Mouse (Mus musculus) forebrain, embryonic 11.5 days (tissue): ENCODE data around the gene Il33. TPM values are rescaled to one million over a fixed set of nuclear protein-coding genes. Genes with fewer than 3 reads are reported as not detected.

Source experiments
- ATAC-seq: fragments of 200-750 bp; cut with Nextera tagmentation; replicated peaks from 2 replicates; pipeline ENCODE4 v1.8.0; 2017; ENCODE audit warnings: moderate TSS enrichment; ENCODE audit not compliant: low FRiP score
- DNase-seq: peaks from one replicate; pipeline ENCODE4 v3.0.0-alpha.2; 2017; ENCODE audit warnings: low spot score
- H3K27ac ChIP-seq: fragments of 300-500 bp; sonication (generic); 2 replicates; pipeline ENCODE4 v1.5.1; 2014; ENCODE audit warnings: low read depth, low read length
- H3K27me3 ChIP-seq: fragments of 300-500 bp; sonication (generic); 2 replicates; pipeline ENCODE4 v1.6.1; 2014; ENCODE audit warnings: mild to moderate bottlenecking, low read length, mixed read lengths; ENCODE audit not compliant: control insufficient read depth, insufficient read depth
- H3K36me3 ChIP-seq: fragments of 300-500 bp; sonication (generic); 2 replicates; pipeline ENCODE4 v1.6.1; 2014; ENCODE audit warnings: mild to moderate bottlenecking, low read length, moderate library complexity, mixed read lengths; ENCODE audit not compliant: control insufficient read depth, insufficient read depth
- H3K4me1 ChIP-seq: fragments of 300-500 bp; sonication (generic); replicated peaks from 2 replicates; pipeline ENCODE4 v1.6.1; 2014; ENCODE audit warnings: low read length, mixed read lengths; ENCODE audit not compliant: control insufficient read depth, insufficient read depth
- H3K4me2 ChIP-seq: fragments of 300-500 bp; sonication (generic); 2 replicates; pipeline ENCODE4 v1.6.1; 2014; ENCODE audit warnings: low read depth, mild to moderate bottlenecking, low read length, moderate library complexity, mixed read lengths; ENCODE audit not compliant: severe bottlenecking
- H3K4me3 ChIP-seq: fragments of 300-500 bp; sonication (generic); 2 replicates; pipeline ENCODE4 v1.5.1; 2014; ENCODE audit warnings: low read depth, low read length
- H3K9ac ChIP-seq: fragments of 300-500 bp; sonication (generic); 2 replicates; pipeline ENCODE4 v1.6.1; 2014; ENCODE audit warnings: low read length
- H3K9me3 ChIP-seq: fragments of 300-500 bp; sonication (generic); 2 replicates; pipeline ENCODE4 v1.6.1; 2016; ENCODE audit warnings: low read length, mixed read lengths; ENCODE audit not compliant: control insufficient read depth
- WGBS: fragments of 180-500 bp; shearing (Covaris S2); extraction: QIAGEN DNeasy Blood & Tissue Kit; methylation state at CpG from one replicate; pipeline ENCODE4 v1.1.7; 2014; 5-methylcytosine and 5-hydroxymethylcytosine counted together
- polyA plus RNA-seq: library from polyadenylated mRNA; unstranded; fragments of >200 nt; fragmentation: Nextera tagmentation; extraction: Ambion mirVana; gene quantifications from 2 replicates; pipeline ENCODE4 v1.2.1, GENCODE M21; 2014

The Il33 gene
- polyA plus RNA-seq, 1 experiment from 2014 or later = 0.53 TPM

GRCm38 (mm10) chr19:29891981-29892380, 32.9 kb upstream of the Il33 start:
- no peak for ATAC-seq
- no peaks in the 10 kb centered on the region for H3K27me3 ChIP-seq
- no peak overlapping the region for H3K4me3 ChIP-seq
- 84% methylated on average over 4 of the region's 4 CpGs for WGBS
- no peak overlapping the region for H3K9ac ChIP-seq
- no peaks in the 10 kb centered on the region for H3K36me3 ChIP-seq
- DNase-seq = no peak
- H3K4me2 ChIP-seq = no peak overlapping the region
- H3K9me3 ChIP-seq = no peaks in the 10 kb centered on the region
- no peaks in the 10 kb centered on the region for H3K4me1 ChIP-seq
- H3K27ac ChIP-seq = no peak overlapping the region

DNA sequence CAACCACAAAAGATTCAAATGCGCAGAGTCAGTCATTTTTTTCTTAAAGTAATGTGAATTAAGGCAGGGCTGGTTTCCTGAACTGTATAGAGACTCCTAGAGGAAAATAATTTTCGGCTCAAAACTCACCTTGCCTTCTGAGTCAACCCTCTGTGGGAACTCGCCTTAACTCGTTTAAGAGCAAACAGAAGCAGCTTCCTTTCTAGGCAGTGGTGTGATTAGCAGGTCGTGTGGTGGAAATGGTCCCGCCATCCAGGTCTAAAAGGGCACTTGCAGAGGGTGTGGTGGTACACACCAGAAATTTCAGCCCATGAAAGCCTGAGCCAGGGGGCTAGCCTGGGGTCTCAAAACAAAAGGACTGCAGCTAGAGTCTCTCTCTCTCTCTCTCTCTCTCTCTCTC, 32.1 kb upstream of the Il33 start:
- Histone ChIP-seq H3K4me1 (no peaks in the 10 kb centered on the region), H3K4me3 (no peak overlapping the region), H3K4me2 (no peak overlapping the region), H3K9me3 (no peaks in the 10 kb centered on the region), H3K27ac (no peak overlapping the region), H3K36me3 (no peaks in the 10 kb centered on the region), H3K9ac (no peak overlapping the region), H3K27me3 (no peaks in the 10 kb centered on the region)
- 80% methylated on average over 6 of the region's 6 CpGs for WGBS
- ATAC-seq (no peak), DNase-seq (no peak)

- no peak for ATAC-seq
- 82% methylated on average over 4 of the region's 4 CpGs for WGBS
- Histone ChIP-seq H3K9me3 (no peaks in the 10 kb centered on the region), H3K9ac (no peak overlapping the region), H3K36me3 (no peaks in the 10 kb centered on the region), H3K4me3 (no peak overlapping the region), H3K4me2 (no peak overlapping the region), H3K27me3 (no peaks in the 10 kb centered on the region), H3K27ac (no peak overlapping the region), H3K4me1 (no peaks in the 10 kb centered on the region)
- no peak for DNase-seq
Measured at GRCm38 (mm10) chr19:29893718-29894273, 31.1 kb upstream of the Il33 start.

GRCm38 (mm10) chr19:29894381-29894780, 30.5 kb upstream of the Il33 start:
- WGBS = 88% methylated on average over 12 of the region's 12 CpGs
- DNase-seq (no peak), ATAC-seq (no peak)
- Histone ChIP-seq H3K9me3 (no peaks in the 10 kb centered on the region), H3K9ac (no peak overlapping the region), H3K36me3 (no peaks in the 10 kb centered on the region), H3K4me3 (no peak overlapping the region), H3K4me2 (no peak overlapping the region), H3K4me1 (no peaks in the 10 kb centered on the region), H3K27me3 (no peaks in the 10 kb centered on the region), H3K27ac (no peak overlapping the region)

DNA sequence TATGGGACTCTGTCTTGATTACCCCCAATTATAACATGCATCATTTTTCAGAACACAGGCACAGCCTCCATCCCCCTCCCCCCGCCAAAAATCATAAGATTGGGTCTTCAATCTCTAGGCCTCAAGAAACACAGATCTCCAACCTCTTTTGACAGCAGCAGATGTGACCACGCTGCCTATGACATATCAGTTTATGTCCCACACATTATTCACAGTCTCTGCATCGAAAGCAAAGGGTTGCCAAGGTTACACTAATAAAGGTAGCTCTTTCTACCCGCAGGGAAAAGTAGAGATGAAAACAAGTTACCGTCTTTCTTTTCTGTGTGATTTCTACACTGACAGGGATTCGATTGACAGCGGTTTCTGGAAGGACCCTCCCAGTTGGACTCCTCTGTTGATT, 29.9 kb upstream of the Il33 start:
- 71% methylated on average over 7 of the region's 7 CpGs for whole genome bisulfite sequencing
- Histone ChIP-seq H3K27ac (no peak overlapping the region), H3K4me2 (no peak overlapping the region), H3K27me3 (no peaks in the 10 kb centered on the region), H3K4me3 (no peak overlapping the region), H3K9me3 (no peaks in the 10 kb centered on the region), H3K9ac (no peak overlapping the region), H3K4me1 (no peaks in the 10 kb centered on the region), H3K36me3 (no peaks in the 10 kb centered on the region)
- ATAC-seq (no peak), DNase-seq (no peak)

- Histone ChIP-seq H3K9ac (no peak overlapping the region), H3K4me1 (no peaks in the 10 kb centered on the region), H3K4me3 (no peak overlapping the region), H3K9me3 (no peaks in the 10 kb centered on the region), H3K4me2 (no peak overlapping the region), H3K27me3 (no peaks in the 10 kb centered on the region), H3K27ac (no peak overlapping the region), H3K36me3 (no peaks in the 10 kb centered on the region)
- ATAC-seq = no peak
- 100% methylated on average over 3 of the region's 3 CpGs for WGBS
- DNase-seq = no peak
Measured at GRCm38 (mm10) chr19:29900318-29900717, 24.6 kb upstream of the Il33 start.

GRCm38 (mm10) chr19:29902343-29903070, 22.4 kb upstream of the Il33 start:
- 77% methylated on average over 4 of the region's 4 CpGs for WGBS
- no peaks in the 10 kb centered on the region for H3K36me3 ChIP-seq
- ATAC-seq (no peak), DNase-seq (no peak)
- no peak overlapping the region for H3K4me3 ChIP-seq
- no peak overlapping the region for H3K4me2 ChIP-seq
- no peak overlapping the region for H3K27ac ChIP-seq
- no peak overlapping the region for H3K9ac ChIP-seq
- H3K27me3 ChIP-seq = no peaks in the 10 kb centered on the region
- no peaks in the 10 kb centered on the region for H3K4me1 ChIP-seq
- H3K9me3 ChIP-seq = no peaks in the 10 kb centered on the region

- H3K36me3 ChIP-seq = no peaks in the 10 kb centered on the region
- H3K9me3 ChIP-seq = no peaks in the 10 kb centered on the region
- no peak overlapping the region for H3K4me3 ChIP-seq
- H3K9ac ChIP-seq = no peak overlapping the region
- no peaks in the 10 kb centered on the region for H3K27me3 ChIP-seq
- no peak for DNase-seq
- WGBS = 49% methylated on average over 1 of the region's 1 CpGs
- H3K4me2 ChIP-seq = no peak overlapping the region
- H3K4me1 ChIP-seq = no peaks in the 10 kb centered on the region
- ATAC-seq = no peak
- no peak overlapping the region for H3K27ac ChIP-seq
Measured at GRCm38 (mm10) chr19:29905896-29906295, 19.0 kb upstream of the Il33 start.

GRCm38 (mm10) chr19:29909166-29909565, 15.7 kb upstream of the Il33 start:
- no peak overlapping the region for H3K4me2 ChIP-seq
- DNase-seq (no peak), ATAC-seq (no peak)
- no peaks in the 10 kb centered on the region for H3K36me3 ChIP-seq
- H3K4me1 ChIP-seq = no peaks in the 10 kb centered on the region
- no peak overlapping the region for H3K27ac ChIP-seq
- no peak overlapping the region for H3K4me3 ChIP-seq
- no peaks in the 10 kb centered on the region for H3K9me3 ChIP-seq
- H3K27me3 ChIP-seq = no peaks in the 10 kb centered on the region
- WGBS = 78% methylated on average over 1 of the region's 1 CpGs
- no peak overlapping the region for H3K9ac ChIP-seq
